Mouse (Mus musculus): ENCODE measurements around the gene Nsd1.
A peak's percentile ranks its signal among the peaks of the same experiment; 100 is the strongest.

The Nsd1 gene

DNA sequence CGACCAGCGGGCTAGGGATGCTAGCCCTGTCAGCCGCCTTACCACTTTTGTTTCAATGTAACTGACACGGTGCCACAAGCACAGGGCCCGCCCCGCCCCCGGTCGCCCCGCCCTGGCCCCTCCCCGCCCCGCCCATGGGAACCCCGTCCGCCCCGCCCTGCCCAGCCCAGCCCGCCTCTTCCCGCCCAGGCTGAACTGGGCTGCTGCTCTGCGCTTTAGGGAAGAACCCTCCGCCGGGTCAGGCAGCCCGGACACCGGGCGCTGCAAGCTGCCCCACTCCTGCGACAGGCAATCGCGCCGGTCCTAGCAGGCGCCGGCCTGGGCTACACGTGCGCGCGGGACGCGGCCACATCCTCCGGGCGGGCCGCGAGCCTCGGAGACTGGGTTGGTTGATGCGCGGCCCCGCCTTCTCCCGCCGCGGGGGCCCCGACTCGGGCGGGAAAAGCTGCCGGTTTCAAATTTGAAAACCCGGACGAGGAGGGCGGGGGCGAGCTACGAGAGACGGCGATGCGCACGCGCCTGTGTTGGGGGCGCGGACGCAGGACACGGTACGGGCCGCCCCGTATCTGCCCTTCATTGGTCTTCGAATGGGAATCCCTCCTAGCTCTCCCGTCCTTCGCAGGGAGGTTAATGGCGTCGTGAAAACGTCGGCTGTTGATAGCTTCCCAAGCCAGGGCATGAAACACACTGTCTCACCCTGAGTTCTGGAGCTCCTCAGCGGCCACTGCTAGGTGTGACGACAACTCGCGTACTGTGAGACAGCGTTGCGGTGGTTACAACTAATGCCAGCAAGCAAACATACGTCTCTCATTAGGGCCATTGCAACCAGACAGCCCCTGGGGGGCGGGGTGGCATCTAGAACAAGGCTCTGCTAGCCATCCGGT lies 120.3 kb downstream of the Nsd1 start, which contains the start of gene Mxd3:
Gene Mxd3, minus strand, starts transcription at position 141 of the 884 bp plus-strand sequence.
- DNase-seq (ENCODE audit: low read depth, low spot score) = peak; percentile 91

DNA sequence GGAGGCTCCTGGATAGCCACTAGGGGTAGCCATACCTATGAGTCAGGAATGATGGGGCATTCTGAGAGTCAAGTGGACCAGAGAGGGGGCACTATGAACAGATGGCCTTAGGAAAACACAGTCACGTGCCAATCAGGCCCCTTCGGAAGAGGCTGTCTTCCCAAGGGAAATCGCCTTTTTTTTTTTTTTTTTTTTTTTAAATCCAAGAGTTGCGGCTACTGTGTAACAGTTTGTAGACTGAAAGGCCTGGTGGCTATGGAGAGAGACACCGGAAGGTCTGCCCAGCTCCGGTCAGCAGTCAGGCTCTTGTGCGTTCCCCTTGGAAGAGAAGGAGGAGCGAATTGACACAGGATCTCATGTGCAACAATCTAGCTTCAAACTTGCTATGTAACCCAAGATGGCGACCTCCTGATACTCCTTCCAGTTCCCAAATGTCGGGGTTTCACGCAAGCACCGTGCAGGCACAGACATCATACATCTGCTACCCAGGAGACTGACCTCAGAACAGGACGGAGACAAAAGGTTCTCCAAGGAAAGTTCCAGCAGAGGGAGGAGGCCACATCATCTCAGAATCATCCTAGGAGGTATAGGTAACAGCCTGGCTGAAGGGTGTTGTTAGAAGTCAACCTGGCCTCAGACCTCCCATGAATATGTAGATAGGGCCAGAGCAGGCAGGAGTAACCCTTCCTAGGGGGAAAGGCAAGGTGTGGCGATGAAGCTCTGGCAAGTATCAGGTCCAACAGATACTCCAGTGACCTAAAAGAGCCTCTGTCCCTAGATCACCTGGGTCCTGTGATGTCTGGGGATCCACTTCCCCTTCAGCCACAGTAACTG lies 121.2 kb downstream of the Nsd1 start:
- DNase-seq (ENCODE audit: low read depth, low spot score) = no peak

DNA sequence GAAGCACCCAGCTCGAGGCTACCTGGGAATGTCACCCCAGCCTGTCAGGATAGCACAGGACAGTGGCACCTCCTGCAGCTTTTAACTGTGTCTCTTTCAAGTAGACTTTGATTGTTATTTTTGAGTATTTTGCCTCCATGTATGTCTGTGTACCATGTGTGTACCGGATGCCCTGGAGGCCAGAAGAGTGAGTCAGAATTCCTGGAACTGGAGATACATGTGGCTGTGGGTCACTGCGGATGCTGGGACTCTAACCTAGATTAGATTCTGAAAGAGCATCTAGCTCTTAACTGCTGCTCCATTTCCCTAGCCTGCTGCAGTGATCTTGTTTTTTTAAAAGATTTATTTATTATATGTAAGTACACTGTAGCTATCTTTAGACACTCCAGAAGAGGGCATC lies 122.7 kb downstream of the Nsd1 start:
- DNase-seq (ENCODE audit: low read depth, low spot score) = no peak

DNA sequence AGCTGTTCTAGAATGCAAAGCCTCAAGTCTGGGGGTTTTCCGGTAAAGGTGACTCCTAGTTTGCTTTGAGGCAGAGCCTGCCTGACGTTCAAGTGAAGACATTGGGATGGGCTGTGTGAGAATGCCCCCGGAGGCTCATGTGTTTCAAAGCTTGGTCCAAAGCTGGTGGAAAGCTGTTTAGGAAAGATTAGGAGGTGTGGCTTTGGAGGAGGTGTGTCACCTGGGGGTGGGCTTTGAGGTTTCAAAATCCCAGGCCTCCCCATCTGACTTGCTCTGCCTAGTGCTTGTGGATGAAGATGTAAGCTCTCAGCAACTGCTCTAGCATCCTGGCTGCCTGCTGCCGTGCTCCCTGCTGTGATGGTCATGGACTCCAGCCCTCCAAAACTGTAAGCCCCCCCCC lies 126.1 kb downstream of the Nsd1 start:
- no peak for DNase-seq (ENCODE audit: low read depth, low spot score)

DNA sequence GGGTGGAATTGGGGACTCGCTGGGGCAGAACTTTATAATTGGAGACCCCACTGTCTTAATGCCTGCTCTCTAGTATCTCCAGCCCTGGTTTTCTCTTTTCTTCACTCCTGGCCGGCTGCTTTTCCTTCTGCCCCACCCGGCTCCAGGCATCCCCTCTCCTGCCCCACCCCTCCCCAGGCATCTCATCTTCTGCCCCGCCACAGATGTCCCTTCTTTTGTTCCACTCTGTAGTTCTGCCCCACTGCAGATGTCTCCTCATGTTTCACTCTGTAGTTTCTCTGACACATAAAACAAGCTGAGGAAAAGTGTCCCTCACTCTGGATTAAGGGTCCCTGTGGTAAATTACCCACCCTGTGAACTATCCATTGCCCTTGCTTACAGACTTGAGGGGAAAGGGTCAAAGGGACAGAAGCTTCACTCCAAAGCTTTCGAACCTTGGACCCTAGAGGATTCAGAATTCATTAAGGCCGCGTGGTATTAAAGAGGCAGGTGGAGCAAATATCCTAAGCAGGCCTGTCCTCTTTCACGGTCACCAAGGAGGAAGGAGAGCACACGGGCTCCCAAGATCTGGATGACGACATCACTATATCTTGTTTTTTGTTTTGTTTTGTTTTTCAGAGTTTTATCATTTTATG lies 127.9 kb downstream of the Nsd1 start:
- no peak for DNase-seq (ENCODE audit: low read depth, low spot score)

DNA sequence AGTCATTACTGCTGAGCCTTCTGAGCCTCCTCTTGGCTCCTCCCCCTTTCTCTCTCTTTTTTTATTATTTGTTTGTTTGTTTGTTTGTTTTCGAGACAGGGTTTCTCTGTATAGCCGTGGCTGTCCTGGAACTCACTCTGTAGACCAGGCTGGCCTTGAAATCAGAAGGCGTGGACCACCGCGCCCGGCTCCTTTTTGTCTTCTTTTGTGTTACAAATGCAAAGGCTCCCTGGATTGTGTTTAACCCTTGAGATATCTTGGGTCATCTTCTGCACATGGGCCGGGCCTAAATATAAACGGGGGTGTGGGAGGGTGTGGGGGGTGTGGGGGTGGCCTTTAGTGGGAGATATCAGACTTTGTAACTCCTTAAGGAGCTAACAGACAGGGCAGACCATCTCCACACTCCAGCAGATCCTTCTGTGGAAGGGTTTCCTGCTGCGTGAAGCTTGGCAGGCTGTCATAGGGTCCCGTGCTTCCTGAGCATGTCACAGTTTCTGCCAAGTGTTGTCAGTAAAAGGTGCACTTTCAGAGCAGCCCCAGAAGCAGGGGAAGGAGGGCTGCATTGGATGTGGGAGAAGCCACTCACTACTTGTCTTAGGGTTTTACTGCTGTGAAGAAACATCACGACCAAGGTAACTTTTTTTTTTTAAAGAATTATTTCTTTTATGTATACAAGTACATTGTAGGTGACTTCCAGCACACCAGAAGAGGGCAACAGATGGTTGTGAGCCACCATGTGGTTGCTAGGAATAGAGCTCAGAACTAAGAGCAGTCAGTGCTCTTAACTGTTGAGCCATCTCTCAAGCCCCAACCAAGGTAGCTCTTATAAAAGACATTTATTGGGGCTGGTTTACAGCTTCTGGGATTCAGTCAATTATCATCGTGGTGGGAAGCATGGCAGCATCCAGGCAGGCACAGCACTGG lies 128.8 kb downstream of the Nsd1 start:
- DNase-seq (ENCODE audit: low read depth, low spot score) = no peak

DNA sequence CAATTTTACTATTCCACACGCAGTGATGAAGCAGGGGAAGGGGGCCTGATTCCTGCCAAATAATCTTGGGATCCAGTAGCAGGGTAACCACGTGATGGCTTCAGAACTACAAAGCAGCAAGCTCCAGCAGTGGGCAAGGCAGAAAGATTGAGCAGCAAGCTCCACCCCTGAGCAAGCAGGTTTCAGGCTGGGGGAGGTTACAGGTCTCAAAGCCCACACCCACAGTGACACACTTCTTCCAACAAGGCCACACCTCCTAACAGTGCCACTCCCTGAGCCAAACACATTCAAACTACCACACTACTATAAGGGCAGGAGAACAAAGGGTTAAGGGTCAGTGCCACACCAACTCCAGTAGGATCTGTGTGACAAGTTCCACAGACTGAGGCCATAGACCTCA lies 129.7 kb downstream of the Nsd1 start:
- DNase-seq (ENCODE audit: low read depth, low spot score) = no peak

DNA sequence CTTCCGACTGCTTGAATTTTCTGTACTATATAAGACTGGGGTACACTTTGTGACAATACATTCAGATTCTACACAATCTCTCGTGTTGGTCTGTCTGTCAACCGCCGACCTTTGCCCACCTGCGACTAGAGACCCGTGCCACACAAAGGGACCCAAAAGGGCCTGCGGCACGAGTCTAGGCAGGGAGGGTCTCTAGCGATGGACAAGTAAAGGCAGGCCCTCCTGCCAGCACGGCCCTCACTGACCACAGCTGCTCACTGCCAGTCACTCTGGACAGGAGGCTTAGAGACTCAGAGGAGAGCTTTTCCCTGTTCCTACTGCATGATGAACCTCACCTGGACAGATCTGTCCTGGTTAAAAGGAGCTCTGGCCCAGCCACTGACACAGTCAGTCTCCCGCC lies 132.9 kb downstream of the Nsd1 start:
- no peak for DNase-seq (ENCODE audit: low read depth, low spot score)

DNA sequence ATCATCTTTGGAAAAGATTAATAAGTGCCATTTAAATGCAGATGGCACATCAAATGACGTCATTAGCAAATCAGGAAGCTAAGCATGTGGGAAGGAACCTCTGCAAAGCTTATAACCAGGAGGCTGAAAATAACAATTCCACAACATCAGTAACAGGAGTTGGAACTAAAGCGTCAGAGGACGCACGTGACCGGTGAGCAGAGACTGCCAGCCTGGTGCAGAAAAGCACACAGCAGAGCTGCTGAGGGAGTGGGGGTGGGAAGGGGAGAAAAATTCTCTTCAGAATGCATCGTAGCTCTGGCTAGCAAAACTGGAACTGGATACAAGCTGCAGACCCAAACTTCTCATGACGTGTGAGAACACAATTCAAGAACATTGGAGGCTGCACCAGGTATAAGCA lies 134.7 kb downstream of the Nsd1 start:
- DNase-seq (ENCODE audit: low read depth, low spot score) = no peak

DNA sequence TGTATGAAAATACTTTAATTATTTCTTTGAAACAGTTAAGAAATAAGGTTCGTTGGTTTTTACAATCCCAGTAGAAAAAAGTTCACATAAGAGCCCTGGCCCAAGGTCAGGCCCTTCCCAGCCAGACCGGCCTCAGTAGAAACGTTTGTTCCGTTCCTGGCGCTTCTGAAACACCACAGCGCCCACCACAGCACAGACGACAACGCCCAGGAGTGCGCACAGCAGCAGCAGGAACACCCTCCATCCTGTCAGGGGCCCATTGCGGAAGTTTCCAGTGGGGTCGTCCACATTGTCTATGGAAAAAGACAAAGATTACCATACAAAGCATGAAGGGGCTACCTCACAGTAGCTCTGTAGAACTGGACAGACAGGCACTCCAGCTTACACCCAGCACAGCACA lies 137.2 kb downstream of the Nsd1 start:
- DNase-seq (ENCODE audit: low read depth, low spot score) = no peak

DNA sequence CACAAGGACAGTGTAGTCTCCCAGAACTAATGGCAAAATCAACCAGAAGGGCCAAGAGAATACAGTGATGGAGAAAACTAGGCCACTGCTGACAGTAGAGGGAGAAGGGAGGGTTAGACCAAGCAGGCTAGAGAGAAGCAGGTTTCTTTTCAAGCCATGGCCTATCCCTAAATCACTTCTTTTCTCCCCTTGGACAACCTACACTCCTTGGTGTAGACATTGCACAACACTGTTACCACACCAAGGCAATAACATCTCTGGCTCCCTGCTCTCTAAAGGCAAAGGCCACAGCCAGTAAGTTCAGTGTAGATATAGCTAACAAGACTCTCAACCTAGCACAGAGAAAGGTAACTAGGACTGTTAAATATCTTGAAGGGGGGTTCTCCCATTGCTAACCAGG lies 151.6 kb downstream of the Nsd1 start:
- DNase-seq (ENCODE audit: low read depth, low spot score) = no peak

DNA sequence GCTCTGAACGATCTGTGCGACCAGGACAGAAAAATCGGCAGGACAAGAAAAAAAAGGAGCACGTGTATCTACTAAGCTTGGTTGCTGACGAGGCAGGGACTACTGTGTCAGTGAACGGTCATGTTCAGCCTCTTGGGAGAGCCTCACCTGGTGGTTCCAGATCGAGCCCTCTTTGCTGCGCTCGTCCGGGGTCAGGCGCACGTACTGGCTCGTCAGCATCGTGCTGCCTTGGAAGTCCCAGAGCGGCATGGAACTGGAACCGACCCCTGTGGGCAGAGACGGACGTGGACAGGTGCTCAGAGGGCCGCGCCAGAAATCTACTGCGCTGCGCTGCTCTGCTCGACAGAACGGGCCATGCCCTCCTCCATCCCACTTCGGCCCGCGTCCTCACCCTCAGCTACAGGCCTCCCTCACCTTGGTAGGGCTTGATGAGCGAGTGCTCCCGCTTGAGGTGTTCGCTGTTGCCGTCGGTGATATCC lies 152.4 kb downstream of the Nsd1 start:
- DNase-seq (ENCODE audit: low read depth, low spot score) = no peak

DNA sequence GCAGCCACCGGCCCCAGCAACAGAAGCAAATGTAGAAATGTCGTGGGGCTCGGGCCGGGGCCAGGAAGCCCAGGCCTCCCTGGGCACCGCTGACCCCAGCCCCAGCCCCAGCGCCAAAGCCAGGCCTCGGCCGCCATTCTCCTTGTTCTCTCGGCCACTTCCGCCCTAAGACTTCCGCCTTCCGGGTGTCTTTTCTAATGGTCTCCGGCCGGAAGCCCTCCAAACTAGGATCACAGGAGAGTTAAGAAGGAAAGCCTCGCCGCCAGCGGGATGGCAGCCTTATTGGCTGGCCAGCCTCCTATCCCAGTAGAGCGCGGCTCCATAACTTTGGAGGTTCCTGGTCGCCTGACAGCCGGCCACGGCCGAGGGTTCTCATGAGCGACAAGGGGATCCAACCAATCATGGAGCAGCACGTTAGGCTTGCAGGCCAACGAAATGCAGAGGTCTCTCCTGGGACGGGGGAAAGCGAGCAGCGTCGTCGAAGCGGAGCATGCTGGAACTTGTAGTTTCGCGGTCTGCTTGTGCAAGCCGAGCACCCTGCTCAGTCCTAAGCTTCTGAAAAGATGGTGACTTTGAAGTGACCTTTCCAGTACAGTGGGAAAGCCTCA lies 153.0 kb downstream of the Nsd1 start, which contains the start of gene Lman2:
Gene Lman2, minus strand, starts transcription at position 331 of the 608 bp plus-strand sequence.
- peak; percentile 99 for DNase-seq (ENCODE audit: low read depth, low spot score)

All from forelimb bud, embryonic 11.5 days (tissue).